Mouse (Mus musculus): ENCODE measurements around the gene Kcnj8. TPM values are rescaled to one million over a fixed set of nuclear protein-coding genes. Genes with fewer than 3 reads are reported as not detected.

The Kcnj8 gene
- polyA plus RNA-seq, 1 experiment from 2014 or later: 0.19 TPM

Other genes starting within 250 kb of the Kcnj8 start
- not detected in 2 replicates for gene Slco1a5, start 248.6 kb downstream of the Kcnj8 start, polyA plus RNA-seq (2014; fragmentation: Nextera tagmentation; extraction: Ambion mirVana)
- gene Pyroxd1, start 226.0 kb downstream of the Kcnj8 start, polyA plus RNA-seq (2014; fragmentation: Nextera tagmentation; extraction: Ambion mirVana): 16.0 and 16.3 TPM in 2 replicates
- 32.0 and 32.3 TPM in 2 replicates for gene Recql, start 184.5 kb downstream of the Kcnj8 start, polyA plus RNA-seq (2014; fragmentation: Nextera tagmentation; extraction: Ambion mirVana)
- gene Golt1b, start 184.4 kb downstream of the Kcnj8 start, polyA plus RNA-seq (2014; fragmentation: Nextera tagmentation; extraction: Ambion mirVana): 126 and 130 TPM in 2 replicates
- gene Spx, start 158.2 kb downstream of the Kcnj8 start, polyA plus RNA-seq (2014; fragmentation: Nextera tagmentation; extraction: Ambion mirVana): 0.52 and 0.65 TPM in 2 replicates
- gene Gys2, start 98.5 kb downstream of the Kcnj8 start, polyA plus RNA-seq (2014; fragmentation: Nextera tagmentation; extraction: Ambion mirVana): not detected in 2 replicates
- 521 and 564 TPM in 2 replicates for gene Ldhb, start 63.7 kb downstream of the Kcnj8 start, polyA plus RNA-seq (2014; fragmentation: Nextera tagmentation; extraction: Ambion mirVana)
- gene Abcc9, start 130.7 kb upstream of the Kcnj8 start, polyA plus RNA-seq (2014; fragmentation: Nextera tagmentation; extraction: Ambion mirVana): 0.47 and 0.77 TPM in 2 replicates
- gene Cmas, start 185.1 kb upstream of the Kcnj8 start, polyA plus RNA-seq (2014; fragmentation: Nextera tagmentation; extraction: Ambion mirVana): 84.5 and 91.9 TPM in 2 replicates
- gene Sult6b2, start 232.9 kb upstream of the Kcnj8 start, polyA plus RNA-seq (2014; fragmentation: Nextera tagmentation; extraction: Ambion mirVana): not detected in 2 replicates

Data from limb, embryonic 11.5 days (tissue).